ENCODE assay signal across 8 mouse cellular contexts in the genomic region with DNA sequence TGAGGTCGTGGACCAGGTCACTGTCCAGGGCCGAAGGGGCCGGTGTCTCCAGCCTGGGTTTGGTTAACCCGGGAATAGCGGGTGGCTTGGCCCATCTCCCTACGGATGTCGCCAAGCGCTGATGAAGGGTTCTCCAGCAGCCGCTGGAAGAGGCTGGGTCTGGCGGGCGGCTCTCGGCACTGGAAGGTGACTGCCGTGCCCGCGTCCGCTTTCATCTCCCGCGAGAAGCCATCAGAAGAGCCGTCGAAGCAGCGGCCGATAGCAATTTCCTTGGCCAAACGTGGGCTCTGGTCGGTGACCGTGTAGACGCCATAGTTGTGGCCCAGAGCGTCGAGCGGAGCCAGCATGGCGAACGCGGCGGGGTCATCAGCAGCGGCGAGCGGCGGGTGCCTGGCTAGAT. TPM values are rescaled to one million over a fixed set of nuclear protein-coding genes. Genes with fewer than 3 reads are reported as not detected.
DNase-seq lines count a peak whose midpoint lies in the region; ATAC-seq and TF ChIP-seq lines count a peak whose summit lies in the region.
"Had no signal": no experiment of that assay in that cellular context is flagged by ENCODE, and none has a peak within 500 bp of the region (broad histone marks: within the 10 kb centered on the region; RNA-seq: fewer than 3 reads in every experiment).

No protein-coding gene starts in this region.

- no peak for TF ChIP-seq EP300 in lung, postnatal 0 days (IDR thresholded peaks at IDR 0.05)

- no peak for ATAC-seq in lung, postnatal 0 days
- ATAC-seq in forebrain, embryonic 15.5 days (replicated peaks), result no peak
- no peak for ATAC-seq in limb, embryonic 15.5 days (ENCODE audit: insufficient number of reproducible peaks, low FRiP score, low TSS enrichment, low read depth)

- H3K27me3 ChIP-seq in lung, postnatal 0 days (replicated peaks; ENCODE audit: insufficient read depth, low read length), result peaks cover 63% of the 10 kb centered on the region
- H3K27me3 ChIP-seq in forebrain, embryonic 15.5 days, result peaks cover 68% of the 10 kb centered on the region
- H3K27me3 ChIP-seq in limb, embryonic 15.5 days, result peaks cover 92% of the 10 kb centered on the region

- no peak overlapping the region for H3K27ac ChIP-seq in lung, postnatal 0 days (ENCODE audit: low read length)
- no peak overlapping the region for H3K27ac ChIP-seq in forebrain, embryonic 15.5 days (replicated peaks)
- H3K27ac ChIP-seq in limb, embryonic 15.5 days, result no peak overlapping the region
- H3K27ac ChIP-seq: liver, embryonic 15.5 days had no signal

- no peak for DNase-seq in lung, postnatal 0 days (ENCODE audit: low spot score)
- no peak for DNase-seq in lung, postnatal 10 days
- no peak for DNase-seq in layer of hippocampus, postnatal 25 days (ENCODE audit: extremely low spot score in 1 of 2, low spot score in 1 of 2)
- DNase-seq in spleen, adult 12 weeks (ENCODE audit: low spot score), result no peak
- no peak for DNase-seq in right cerebral cortex, postnatal 25 days

- H3K9ac ChIP-seq in lung, postnatal 0 days (replicated peaks; ENCODE audit: low read depth), result no peak overlapping the region
- no peak overlapping the region for H3K9ac ChIP-seq in forebrain, embryonic 15.5 days (replicated peaks)
- no peak overlapping the region for H3K9ac ChIP-seq in limb, embryonic 15.5 days
- H3K9ac ChIP-seq: liver, embryonic 15.5 days had no signal

- H3K36me3 ChIP-seq in lung, postnatal 0 days (ENCODE audit: insufficient read depth, low read length), result no peaks in the 10 kb centered on the region
- no peaks in the 10 kb centered on the region for H3K36me3 ChIP-seq in forebrain, embryonic 15.5 days
- no peaks in the 10 kb centered on the region for H3K36me3 ChIP-seq in limb, embryonic 15.5 days
- H3K36me3 ChIP-seq: liver, embryonic 15.5 days had no signal

- H3K4me1 ChIP-seq in lung, postnatal 0 days (ENCODE audit: insufficient read depth, low read depth, low read length), result peaks cover 6% of the 10 kb centered on the region; the same call in 1 of the 2 replicates
- H3K4me1 ChIP-seq in forebrain, embryonic 15.5 days, result peaks cover 26% of the 10 kb centered on the region
- peaks cover 45% of the 10 kb centered on the region for H3K4me1 ChIP-seq in limb, embryonic 15.5 days

- TF ChIP-seq CTCF in lung, postnatal 0 days (IDR thresholded peaks at IDR 0.05), result no peak

- H3K4me2 ChIP-seq in lung, postnatal 0 days (replicated peaks; ENCODE audit: low read depth, low read length), result no peak overlapping the region
- H3K4me2 ChIP-seq in forebrain, embryonic 15.5 days (replicated peaks), result peak overlapping the region; percentile 50
- H3K4me2 ChIP-seq in limb, embryonic 15.5 days, result peak overlapping the region; percentile 64

- peak overlapping the region; percentile 35; the same call in 1 of the 2 replicates for H3K4me3 ChIP-seq in lung, postnatal 0 days (ENCODE audit: low read depth, low read length)
- H3K4me3 ChIP-seq in forebrain, embryonic 15.5 days, result peak overlapping the region; percentile 46
- H3K4me3 ChIP-seq in limb, embryonic 15.5 days, result peak overlapping the region; percentile 43
- H3K4me3 ChIP-seq: liver, embryonic 15.5 days had no signal

- no peaks in the 10 kb centered on the region for H3K9me3 ChIP-seq in lung, postnatal 0 days (ENCODE audit: low read length)
- H3K9me3 ChIP-seq in forebrain, embryonic 15.5 days, result no peaks in the 10 kb centered on the region
- no peaks in the 10 kb centered on the region for H3K9me3 ChIP-seq in limb, embryonic 15.5 days
- H3K9me3 ChIP-seq: liver, embryonic 15.5 days had no signal

- WGBS in lung, postnatal 0 days, result 9% methylated on average over 36 of the region's 37 CpGs
- 11% methylated on average over 37 of the region's 37 CpGs for WGBS in forebrain, embryonic 15.5 days
- WGBS in limb, embryonic 15.5 days, result 13% methylated on average over 37 of the region's 37 CpGs

RNA-seq across cellular contexts. Expression of a gene that starts 6.6 kb away (rescaled TPM):
- 0.17 and 0.36 TPM in 2 replicates for polyA plus RNA-seq in lung, postnatal 0 days (2015; fragmentation: Nextera tagmentation; extraction: Ambion mirVana)
- 3.6 and 4.0 TPM in 2 replicates for polyA plus RNA-seq in forebrain, embryonic 15.5 days (2015; fragmentation: Nextera tagmentation; extraction: Ambion mirVana)
- polyA plus RNA-seq in limb, embryonic 15.5 days (2015; fragmentation: Nextera tagmentation; extraction: Ambion mirVana), result 2.9 and 3.7 TPM in 2 replicates
- 1 to 10 TPM in 1 of 2 experiments, under 1 TPM in 1; 0.89 to 1.3 TPM for total RNA-seq in layer of hippocampus, postnatal 25 days (2021)

RNA-seq across cellular contexts. Expression of a gene that starts 21.1 kb away (rescaled TPM):
- 1.9 and 2.3 TPM in 2 replicates for polyA plus RNA-seq in lung, postnatal 0 days (2015; fragmentation: Nextera tagmentation; extraction: Ambion mirVana)
- polyA plus RNA-seq in forebrain, embryonic 15.5 days (2015; fragmentation: Nextera tagmentation; extraction: Ambion mirVana), result 3.4 and 3.8 TPM in 2 replicates
- 3.2 and 4.2 TPM in 2 replicates for polyA plus RNA-seq in limb, embryonic 15.5 days (2015; fragmentation: Nextera tagmentation; extraction: Ambion mirVana)
- total RNA-seq in layer of hippocampus, postnatal 25 days (2021), result under 1 TPM; 0.27 to 0.28 TPM

RNA-seq across cellular contexts. Expression of a gene that starts 21.5 kb away (rescaled TPM):
- 165 and 177 TPM in 2 replicates for polyA plus RNA-seq in lung, postnatal 0 days (2015; fragmentation: Nextera tagmentation; extraction: Ambion mirVana)
- polyA plus RNA-seq in forebrain, embryonic 15.5 days (2015; fragmentation: Nextera tagmentation; extraction: Ambion mirVana), result 173 and 179 TPM in 2 replicates
- 168 and 176 TPM in 2 replicates for polyA plus RNA-seq in limb, embryonic 15.5 days (2015; fragmentation: Nextera tagmentation; extraction: Ambion mirVana)
- total RNA-seq in layer of hippocampus, postnatal 25 days (2021), result 100 to 1,000 TPM; 159 to 174 TPM

RNA-seq across cellular contexts. Expression of a gene that starts 21.7 kb away (rescaled TPM):
- polyA plus RNA-seq in lung, postnatal 0 days (2015; fragmentation: Nextera tagmentation; extraction: Ambion mirVana), result 2.1 and 3.4 TPM in 2 replicates
- polyA plus RNA-seq in forebrain, embryonic 15.5 days (2015; fragmentation: Nextera tagmentation; extraction: Ambion mirVana), result 8.9 and 9.0 TPM in 2 replicates
- polyA plus RNA-seq in limb, embryonic 15.5 days (2015; fragmentation: Nextera tagmentation; extraction: Ambion mirVana), result 3.7 and 6.4 TPM in 2 replicates
- 10 to 100 TPM; 29.0 to 37.5 TPM for total RNA-seq in layer of hippocampus, postnatal 25 days (2021)

RNA-seq across cellular contexts. Expression of a gene that starts 48.5 kb away (rescaled TPM):
- 15.9 and 17.0 TPM in 2 replicates for polyA plus RNA-seq in lung, postnatal 0 days (2015; fragmentation: Nextera tagmentation; extraction: Ambion mirVana)
- polyA plus RNA-seq in forebrain, embryonic 15.5 days (2015; fragmentation: Nextera tagmentation; extraction: Ambion mirVana), result 54.7 and 55.3 TPM in 2 replicates
- 4.3 and 4.7 TPM in 2 replicates for polyA plus RNA-seq in limb, embryonic 15.5 days (2015; fragmentation: Nextera tagmentation; extraction: Ambion mirVana)
- 10 to 100 TPM; 13.3 to 13.6 TPM for total RNA-seq in layer of hippocampus, postnatal 25 days (2021)
